Mouse (Mus musculus) testis, postnatal 10 days (tissue): ENCODE data around the gene Zfpl1.
A peak's percentile ranks its signal among the peaks of the same experiment; 100 is the strongest.

Experiments
- DNase-seq: peaks from one replicate; pipeline ENCODE4 v3.0.0; 2021; ENCODE audit warnings: low spot score

The Zfpl1 gene

GRCm38 (mm10) chr19:6097847-6098246 is 13.1 kb upstream of the Zfpl1 start:
- no peak for DNase-seq

- no peak for DNase-seq
These were observed 9.4 kb upstream of the Zfpl1 start, which contains the start of gene AC131692.1 for GRCm38 (mm10) chr19:6094119-6094518. Gene AC131692.1 (plus strand): TSS chr19:6094419.

- DNase-seq = no peak
These were observed 4.1 kb upstream of the Zfpl1 start for GRCm38 (mm10) chr19:6088841-6089240.

- peak; percentile 67 for DNase-seq
These were observed 692 bp upstream of the Zfpl1 start for GRCm38 (mm10) chr19:6085417-6085879.

- DNase-seq = no peak
These were observed 2.6 kb downstream of the Zfpl1 start, which contains the start of gene Gm28374 for GRCm38 (mm10) chr19:6082156-6082555. Gene Gm28374 (minus strand): TSS chr19:6082256.

- no peak for DNase-seq
These were observed 4.7 kb downstream of the Zfpl1 start, which contains the start of gene Tmem262 for GRCm38 (mm10) chr19:6079983-6080480. Gene Tmem262 (plus strand): TSS chr19:6080033.

GRCm38 (mm10) chr19:6076564-6077393 is 8.0 kb downstream of the Zfpl1 start, which contains the start of gene Vps51:
Gene Vps51 (minus strand): TSS chr19:6077231.
- peak; percentile 84 for DNase-seq

GRCm38 (mm10) chr19:6073889-6074288 is 10.9 kb downstream of the Zfpl1 start:
- no peak for DNase-seq

GRCm38 (mm10) chr19:6071261-6071660 is 13.5 kb downstream of the Zfpl1 start:
- DNase-seq = no peak

GRCm38 (mm10) chr19:6070571-6071250 is 14.0 kb downstream of the Zfpl1 start:
- no peak for DNase-seq

- DNase-seq = no peak
These were observed 14.9 kb downstream of the Zfpl1 start for GRCm38 (mm10) chr19:6069851-6070250.

GRCm38 (mm10) chr19:6068951-6069350 is 15.8 kb downstream of the Zfpl1 start:
- DNase-seq = no peak

GRCm38 (mm10) chr19:6067724-6068415 is 16.9 kb downstream of the Zfpl1 start, which contains the start of gene Tm7sf2:
Gene Tm7sf2 (minus strand): TSS chr19:6068373.
- peak; percentile 89 for DNase-seq

GRCm38 (mm10) chr19:6067011-6067723 is 17.6 kb downstream of the Zfpl1 start:
- DNase-seq = peak; percentile 90

- no peak for DNase-seq
These were observed 18.2 kb downstream of the Zfpl1 start for GRCm38 (mm10) chr19:6066571-6066970.

- no peak for DNase-seq
These were observed 21.7 kb downstream of the Zfpl1 start for GRCm38 (mm10) chr19:6063081-6063480.

- no peak for DNase-seq
These were observed 22.3 kb downstream of the Zfpl1 start for GRCm38 (mm10) chr19:6062418-6062817.

GRCm38 (mm10) chr19:6061641-6062302 is 23.0 kb downstream of the Zfpl1 start:
- DNase-seq = no peak

GRCm38 (mm10) chr19:6061021-6061533 is 23.7 kb downstream of the Zfpl1 start, which contains the start of gene Znhit2:
Gene Znhit2 (plus strand): TSS chr19:6061192.
- peak; percentile 94 for DNase-seq

- no peak for DNase-seq
These were observed 25.8 kb downstream of the Zfpl1 start for GRCm38 (mm10) chr19:6058966-6059365.
